Mouse (Mus musculus): Measurements from ENCODE around the gene Hnrnpul2. TPM values are rescaled to one million over a fixed set of nuclear protein-coding genes. Genes with fewer than 3 reads are reported as not detected.
"Not testable (repeated sequence)": the region's sequence is repeated elsewhere in the genome, so short reads cannot be mapped to it uniquely, and the experiment has no call there.

Hnrnpul2 gene
- polyA plus RNA-seq, 1 experiment from 2014 or later = 6.4 TPM

- peak overlapping the region; percentile 92 for H3K4me2 ChIP-seq
- ATAC-seq = no peak
- WGBS = under 1% methylated on average over 48 of the region's 48 CpGs
Observed at GRCm38 (mm10) chr19:8820424-8820956, 680 bp downstream of the Hnrnpul2 start.

GRCm38 (mm10) chr19:8821146-8821545 lies 1.3 kb downstream of the Hnrnpul2 start:
- WGBS = 1% methylated on average over 7 of the region's 7 CpGs

More at GRCm38 (mm10) chr19:8820424-8820956, 680 bp downstream of the Hnrnpul2 start:
- H3K9ac ChIP-seq = peak overlapping the region; percentile 99
- H3K4me1 ChIP-seq = peaks cover 53% of the 10 kb centered on the region
- H3K9me3 ChIP-seq (replicated peaks) = no peaks in the 10 kb centered on the region
- peak overlapping the region; percentile 100 for H3K4me3 ChIP-seq
- H3K27ac ChIP-seq = peak overlapping the region; percentile 99
- H3K36me3 ChIP-seq (ENCODE audit: poor library complexity, severe bottlenecking) = peaks cover 43% of the 10 kb centered on the region
- H3K27me3 ChIP-seq = no peaks in the 10 kb centered on the region

GRCm38 (mm10) chr19:8822696-8823095 lies 2.9 kb downstream of the Hnrnpul2 start:
- H3K36me3 ChIP-seq (ENCODE audit: poor library complexity, severe bottlenecking) = peaks cover 51% of the 10 kb centered on the region

More at GRCm38 (mm10) chr19:8821146-8821545, 1.3 kb downstream of the Hnrnpul2 start:
- peak overlapping the region; percentile 92 for H3K4me2 ChIP-seq
- H3K36me3 ChIP-seq (ENCODE audit: poor library complexity, severe bottlenecking) = peaks cover 44% of the 10 kb centered on the region
- H3K9ac ChIP-seq = peak overlapping the region; percentile 99
- no peak overlapping the region for H3K27ac ChIP-seq
- no peaks in the 10 kb centered on the region for H3K9me3 ChIP-seq (replicated peaks)
- peaks cover 48% of the 10 kb centered on the region for H3K4me1 ChIP-seq
- ATAC-seq = no peak
- no peaks in the 10 kb centered on the region for H3K27me3 ChIP-seq
- H3K4me3 ChIP-seq = peak overlapping the region; percentile 100

DNA sequence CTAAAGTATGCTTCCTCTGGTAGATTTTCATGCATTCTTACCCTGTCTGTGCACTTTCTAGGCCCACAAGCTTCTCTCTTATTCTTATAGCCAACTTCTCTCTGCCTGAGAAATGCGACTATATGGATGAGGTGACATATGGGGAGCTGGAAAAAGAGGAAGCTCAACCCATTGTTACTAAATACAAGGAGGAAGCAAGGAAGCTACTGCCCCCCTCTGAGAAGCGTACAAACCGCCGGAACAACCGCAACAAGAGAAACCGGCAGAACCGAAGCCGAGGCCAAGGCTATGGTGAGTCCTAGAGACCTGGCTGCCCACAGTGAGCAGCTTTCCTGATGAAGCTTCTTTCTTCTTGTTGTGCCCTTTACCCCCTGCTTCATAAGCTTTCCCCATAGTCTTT lies 9.8 kb downstream of the Hnrnpul2 start, which contains the start of gene AC129217.1:
Gene AC129217.1 (plus strand): TSS at position 114 of the 400 bp plus-strand sequence.
- no peak within 1 kb of the TSS for H3K4me3 ChIP-seq
- 89% methylated on average over 8 of the region's 8 CpGs for WGBS
- no peaks in the 10 kb centered on the region for H3K27me3 ChIP-seq
- no peak within 1 kb of the TSS for H3K9ac ChIP-seq
- H3K9me3 ChIP-seq (replicated peaks) = no peaks in the 10 kb centered on the region
- no peaks in the 10 kb centered on the region for H3K4me1 ChIP-seq
- no peak within 1 kb of the TSS for H3K27ac ChIP-seq
- no peak within 1 kb of the TSS for H3K4me2 ChIP-seq
- H3K36me3 ChIP-seq (ENCODE audit: poor library complexity, severe bottlenecking) = peaks cover 99% of the 10 kb centered on the region
- no peak for ATAC-seq

More at GRCm38 (mm10) chr19:8822696-8823095, 2.9 kb downstream of the Hnrnpul2 start:
- H3K4me1 ChIP-seq = peaks cover 33% of the 10 kb centered on the region
- no peak for ATAC-seq
- 78% methylated on average over 8 of the region's 8 CpGs for WGBS
- H3K9me3 ChIP-seq (replicated peaks) = no peaks in the 10 kb centered on the region
- no peak overlapping the region for H3K27ac ChIP-seq
- H3K9ac ChIP-seq = peak overlapping the region; percentile 99
- H3K4me3 ChIP-seq = peak overlapping the region; percentile 100
- H3K27me3 ChIP-seq = no peaks in the 10 kb centered on the region
- peak overlapping the region; percentile 92 for H3K4me2 ChIP-seq

- no peak overlapping the region for H3K4me3 ChIP-seq
- no peak overlapping the region for H3K4me2 ChIP-seq
- peaks cover 98% of the 10 kb centered on the region for H3K36me3 ChIP-seq (ENCODE audit: poor library complexity, severe bottlenecking)
- H3K9ac ChIP-seq = no peak overlapping the region
- ATAC-seq = 0 out of 2 replicates have a peak, but pooled peaks have one; percentile 27
- H3K9me3 ChIP-seq (replicated peaks) = no peaks in the 10 kb centered on the region
- H3K4me1 ChIP-seq = no peaks in the 10 kb centered on the region
- H3K27ac ChIP-seq = no peak overlapping the region
- no peaks in the 10 kb centered on the region for H3K27me3 ChIP-seq
- 87% methylated on average over 8 of the region's 8 CpGs for WGBS
Observed at GRCm38 (mm10) chr19:8830664-8831063, 10.9 kb downstream of the Hnrnpul2 start.

DNA sequence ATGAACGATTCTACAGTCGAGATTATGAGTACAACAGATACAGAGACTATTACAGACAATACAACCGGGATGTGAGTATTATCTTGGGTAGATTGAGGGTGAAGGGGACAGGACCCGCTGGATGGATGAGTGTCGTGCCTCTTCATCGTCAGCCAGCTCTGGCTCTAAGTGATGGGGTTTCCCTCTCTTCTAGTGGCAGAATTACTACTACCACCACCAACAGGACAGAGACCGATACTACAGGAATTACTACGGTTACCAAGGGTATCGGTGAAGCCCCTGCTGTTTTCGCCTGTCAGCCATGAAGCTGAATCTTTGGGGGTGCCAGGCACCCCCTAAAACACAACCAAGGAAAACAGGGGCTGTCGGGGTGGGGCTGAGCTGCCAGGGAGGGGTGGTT lies 11.5 kb downstream of the Hnrnpul2 start:
- no peak overlapping the region for H3K4me3 ChIP-seq
- peaks cover 98% of the 10 kb centered on the region for H3K36me3 ChIP-seq (ENCODE audit: poor library complexity, severe bottlenecking)
- no peaks in the 10 kb centered on the region for H3K4me1 ChIP-seq
- H3K27ac ChIP-seq = no peak overlapping the region
- ATAC-seq = no peak
- 81% methylated on average over 11 of the region's 11 CpGs for WGBS
- no peaks in the 10 kb centered on the region for H3K27me3 ChIP-seq
- H3K4me2 ChIP-seq = no peak overlapping the region
- no peaks in the 10 kb centered on the region for H3K9me3 ChIP-seq (replicated peaks)
- H3K9ac ChIP-seq = no peak overlapping the region

DNA sequence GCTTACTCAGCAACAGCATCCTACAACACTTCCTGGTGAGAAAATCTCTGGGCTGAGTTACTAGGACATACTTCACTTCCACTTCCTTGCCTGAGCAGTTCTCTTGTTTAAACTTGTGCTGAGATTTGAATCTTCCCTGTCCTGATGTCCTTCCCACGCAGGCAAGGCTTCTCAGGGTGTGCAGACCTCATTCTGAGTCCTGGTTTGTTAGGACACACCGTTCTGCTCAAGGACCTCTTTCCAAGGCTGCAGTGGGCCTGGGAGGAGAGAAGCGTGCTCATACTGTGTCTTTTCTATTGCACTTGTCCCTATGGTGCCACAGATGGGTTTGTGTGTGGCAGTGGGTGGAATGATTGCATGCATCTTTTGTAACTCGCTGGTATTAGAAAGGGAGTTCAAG lies 13.2 kb downstream of the Hnrnpul2 start:
- WGBS = 91% methylated on average over 4 of the region's 4 CpGs
- Histone ChIP-seq H3K27ac (no peak overlapping the region), H3K9me3 (replicated peaks) (no peaks in the 10 kb centered on the region), H3K36me3 (ENCODE audit: poor library complexity, severe bottlenecking) (peaks cover 83% of the 10 kb centered on the region), H3K4me3 (no peak overlapping the region), H3K4me1 (no peaks in the 10 kb centered on the region; the same call in 1 of the 2 replicates), H3K27me3 (no peaks in the 10 kb centered on the region), H3K9ac (no peak overlapping the region), H3K4me2 (no peak overlapping the region)
- ATAC-seq = no peak

DNA sequence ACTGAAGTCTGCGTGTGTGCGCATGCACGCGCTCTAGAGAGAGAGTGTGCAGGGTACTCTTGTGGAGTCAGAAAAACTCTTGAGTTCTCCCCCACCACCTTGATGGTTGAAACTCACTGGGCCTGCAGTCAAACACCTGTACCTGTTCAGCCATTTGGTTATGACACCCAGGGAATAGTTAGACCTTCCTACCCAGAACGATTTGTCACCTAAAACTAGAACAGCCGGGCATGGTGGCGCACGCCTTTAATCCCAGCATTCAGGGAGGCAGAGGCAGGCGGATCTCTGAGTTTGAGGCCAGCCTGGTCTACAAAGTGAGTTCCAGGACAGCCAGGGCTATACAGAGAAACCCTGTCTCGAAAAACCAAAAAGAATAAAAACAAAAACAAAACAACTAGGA lies 16.5 kb downstream of the Hnrnpul2 start:
- not testable (repeated sequence) for H3K4me2 ChIP-seq; H3K27me3 ChIP-seq; H3K4me3 ChIP-seq; H3K9me3 ChIP-seq (replicated peaks); ATAC-seq; H3K9ac ChIP-seq
- Histone ChIP-seq H3K36me3 (ENCODE audit: poor library complexity, severe bottlenecking) (peaks cover 53% of the 10 kb centered on the region), H3K27ac (peak overlapping the region; percentile 99), H3K4me1 (peaks cover 27% of the 10 kb centered on the region)
- WGBS = 97% methylated on average over 10 of the region's 10 CpGs

DNA sequence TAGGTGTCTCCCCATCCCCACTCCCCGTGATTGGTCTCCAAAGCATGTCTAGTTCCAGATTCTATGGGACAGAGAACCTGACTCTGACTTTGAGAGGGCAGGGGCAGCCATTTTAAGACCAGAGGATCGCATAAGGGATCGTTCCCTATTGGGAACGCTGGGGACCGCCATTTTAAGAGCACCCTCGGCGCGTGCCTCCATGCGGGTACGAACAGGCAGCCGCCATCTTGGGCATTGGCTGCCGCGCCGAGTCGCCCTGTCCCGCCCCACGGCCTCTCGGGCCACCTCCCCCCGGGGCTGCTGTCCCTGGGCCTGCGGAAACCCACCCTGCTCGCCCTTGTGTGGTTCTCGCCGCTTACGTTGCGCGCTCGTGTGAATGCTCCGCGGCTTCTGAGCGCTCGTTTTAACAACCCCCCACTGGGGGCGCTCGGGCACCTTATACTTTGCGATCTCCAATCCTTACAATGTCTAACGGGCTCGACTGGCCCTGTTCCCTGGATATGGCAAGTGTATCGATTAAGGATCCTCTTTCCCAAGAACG lies 17.5 kb downstream of the Hnrnpul2 start, which contains the start of gene Bscl2:
Gene Bscl2 (plus strand): TSS at position 217 of the 541 bp plus-strand sequence.
- H3K36me3 ChIP-seq (ENCODE audit: poor library complexity, severe bottlenecking) = peaks cover 44% of the 10 kb centered on the region
- H3K4me1 ChIP-seq = peaks cover 27% of the 10 kb centered on the region
- H3K27me3 ChIP-seq = no peaks in the 10 kb centered on the region
- no peaks in the 10 kb centered on the region for H3K9me3 ChIP-seq (replicated peaks)
- WGBS = under 1% methylated on average over 38 of the region's 38 CpGs
- H3K9ac ChIP-seq = peak within 1 kb of the TSS; percentile 90
- peak within 1 kb of the TSS; percentile 65 for H3K4me3 ChIP-seq
- peak within 1 kb of the TSS; percentile 99 for H3K27ac ChIP-seq
- peak within 1 kb of the TSS; percentile 83 for H3K4me2 ChIP-seq
- ATAC-seq = peak; percentile 79

DNA sequence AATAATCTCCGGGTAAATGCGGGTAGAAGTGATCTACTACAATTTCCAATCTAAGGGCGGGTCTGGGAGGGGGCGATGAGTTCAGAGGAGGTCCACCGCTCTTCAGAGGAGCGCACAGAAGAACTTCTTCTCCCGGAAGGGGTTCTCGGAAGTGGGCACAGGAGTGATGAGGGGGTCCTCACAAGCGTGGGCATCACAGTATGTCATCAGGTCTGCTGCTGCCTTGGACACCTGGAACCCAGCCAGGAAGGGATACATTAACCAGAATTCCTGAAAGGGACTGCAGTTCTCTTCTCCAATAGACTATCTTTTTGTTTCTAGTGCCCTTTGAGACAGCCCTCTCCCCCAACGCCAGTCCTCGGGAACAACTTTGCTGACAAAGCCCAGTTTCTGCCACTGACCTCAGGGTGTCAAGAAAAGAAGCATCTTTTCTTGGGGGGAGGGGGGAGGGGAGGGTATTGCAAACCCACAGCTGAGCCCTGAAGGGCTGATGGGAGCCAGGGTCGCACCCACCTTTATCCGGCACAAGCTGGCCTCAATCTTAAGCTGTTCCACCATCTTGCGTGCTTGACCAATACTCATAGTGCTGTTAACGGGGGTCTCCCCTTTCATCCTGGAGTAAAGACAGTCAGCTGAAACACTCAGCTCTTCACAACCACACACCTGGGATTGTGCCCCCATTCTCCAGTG lies 18.4 kb downstream of the Hnrnpul2 start:
- H3K27me3 ChIP-seq = no peaks in the 10 kb centered on the region
- peak overlapping the region; percentile 83 for H3K4me2 ChIP-seq
- H3K27ac ChIP-seq = peak overlapping the region; percentile 99
- H3K9me3 ChIP-seq (replicated peaks) = no peaks in the 10 kb centered on the region
- H3K4me3 ChIP-seq = peak overlapping the region; percentile 65
- 7% methylated on average over 15 of the region's 15 CpGs for WGBS
- peaks cover 27% of the 10 kb centered on the region for H3K4me1 ChIP-seq
- peak overlapping the region; percentile 90 for H3K9ac ChIP-seq
- peaks cover 41% of the 10 kb centered on the region for H3K36me3 ChIP-seq (ENCODE audit: poor library complexity, severe bottlenecking)
- peak; percentile 14 for ATAC-seq

GRCm38 (mm10) chr19:8839103-8839907 lies 19.5 kb downstream of the Hnrnpul2 start, which contains the start of gene Gng3:
Gene Gng3 (minus strand): TSS chr19:8839194.
- 32% methylated on average over 11 of the region's 11 CpGs for WGBS
- Histone ChIP-seq H3K9me3 (replicated peaks) (no peaks in the 10 kb centered on the region), H3K4me3 (peak within 1 kb of the TSS; percentile 65), H3K4me2 (peak within 1 kb of the TSS; percentile 83), H3K4me1 (peaks cover 27% of the 10 kb centered on the region), H3K27ac (peak within 1 kb of the TSS; percentile 99), H3K27me3 (no peaks in the 10 kb centered on the region), H3K9ac (peak within 1 kb of the TSS; percentile 90), H3K36me3 (ENCODE audit: poor library complexity, severe bottlenecking) (peaks cover 29% of the 10 kb centered on the region)
- ATAC-seq = peak; percentile 79
